Mouse (Mus musculus) myocyte (in vitro differentiated cells): Measurements from ENCODE around the gene Syncrip.

ENCODE experiments used
- E2F4 ChIP-seq: IDR thresholded peaks from one replicate; pipeline ENCODE4 v1.6.1; 2011; ENCODE audit warnings: mild to moderate bottlenecking, control low read depth, moderate library complexity; ENCODE audit not compliant: insufficient read depth
- MAX ChIP-seq: IDR thresholded peaks from one replicate; pipeline ENCODE4 v1.6.1; 2011; ENCODE audit warnings: low read depth, mild to moderate bottlenecking, control low read depth
- MYOD1 ChIP-seq, 3 experiments: IDR thresholded peaks; one replicate each; pipeline ENCODE4 v1.6.1; 2011; ENCODE audit warnings: control low read depth in 2 of 3, low read depth in 2 of 3, mild to moderate bottlenecking in 2 of 3, moderate library complexity in 1 of 3; ENCODE audit not compliant: insufficient read length in 2 of 3, control insufficient read depth in 1 of 3
- MYOG ChIP-seq, 3 experiments: IDR thresholded peaks; one replicate each; pipeline ENCODE4 v1.6.1; 2011; ENCODE audit warnings: control low read depth in 2 of 3, low read depth in 2 of 3, mild to moderate bottlenecking in 2 of 3; ENCODE audit not compliant: insufficient read length in 2 of 3, control insufficient read depth in 1 of 3, insufficient read depth in 1 of 3
- POLR2A ChIP-seq: IDR thresholded peaks from one replicate; pipeline ENCODE4 v1.6.1; 2011; ENCODE audit warnings: low read depth, mild to moderate bottlenecking, control low read depth, moderate library complexity; ENCODE audit not compliant: insufficient read length
- POLR2AphosphoS2 ChIP-seq: IDR thresholded peaks from one replicate; pipeline ENCODE4 v1.6.1; 2011; ENCODE audit warnings: low read depth, control low read depth; ENCODE audit not compliant: insufficient read length
- REST ChIP-seq: IDR thresholded peaks from one replicate; pipeline ENCODE4 v1.6.1; 2011; ENCODE audit warnings: mild to moderate bottlenecking, control low read depth, moderate library complexity; ENCODE audit not compliant: insufficient read depth, insufficient read length
- SRF ChIP-seq: IDR thresholded peaks from one replicate; pipeline ENCODE4 v1.6.1; 2011; ENCODE audit warnings: low read depth; ENCODE audit not compliant: control insufficient read depth, insufficient read length
- TCF12 ChIP-seq: IDR thresholded peaks from one replicate; pipeline ENCODE4 v1.6.1; 2011; ENCODE audit warnings: mild to moderate bottlenecking, control low read depth; ENCODE audit not compliant: poor library complexity, insufficient read depth, severe bottlenecking
- TCF3 ChIP-seq: IDR thresholded peaks from one replicate; pipeline ENCODE4 v1.6.1; 2011; ENCODE audit warnings: low read depth, control low read depth; ENCODE audit not compliant: insufficient read length
- USF1 ChIP-seq: IDR thresholded peaks from one replicate; pipeline ENCODE4 v1.6.1; 2011; ENCODE audit warnings: low read depth, mild to moderate bottlenecking, control low read depth, moderate library complexity

DNA sequence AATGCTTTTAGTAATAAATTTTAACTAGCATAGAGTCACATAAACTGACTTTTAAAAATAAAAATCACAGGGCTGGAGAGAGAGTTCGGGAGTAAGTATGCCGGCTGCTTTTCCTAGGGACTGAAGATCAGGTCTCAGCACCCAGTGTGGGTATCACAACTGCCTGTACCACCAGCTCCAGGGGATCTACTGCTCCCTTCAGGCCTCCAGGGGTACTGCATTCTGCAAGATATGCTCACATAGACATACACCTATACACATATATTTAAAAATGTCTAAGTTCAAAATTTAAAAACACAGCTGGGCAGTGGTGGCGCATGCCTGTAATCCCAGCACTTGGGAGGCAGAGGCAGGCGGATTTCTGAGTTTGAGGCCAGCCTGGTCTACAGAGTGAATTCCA is 59.9 kb downstream of the Syncrip start:
- no peak for TF ChIP-seq REST
- TF ChIP-seq E2F4 = no peak
- no peak for TF ChIP-seq POLR2AphosphoS2
- TF ChIP-seq USF1 = no peak
- TF ChIP-seq POLR2A = no peak
- TF ChIP-seq TCF12 = no peak
- no peak for TF ChIP-seq MYOD1 (IDR thresholded peaks at IDR 0.05; ENCODE audit: control insufficient read depth in 1 of 3, insufficient read length in 2 of 3, low read depth in 2 of 3)
- TF ChIP-seq SRF = no peak
- TF ChIP-seq MYOG (IDR thresholded peaks at IDR 0.05; ENCODE audit: control insufficient read depth in 1 of 3, insufficient read depth in 1 of 3, insufficient read length in 2 of 3, low read depth in 2 of 3) = no peak
- TF ChIP-seq MAX = no peak
- no peak for TF ChIP-seq TCF3
